Mouse (Mus musculus) MEL (cell line): Measurements from ENCODE around the gene Hccs. TPM values are rescaled to one million over a fixed set of nuclear protein-coding genes. Genes with fewer than 3 reads are reported as not detected.

Source experiments
- DNase-seq: peaks from one replicate; pipeline ENCODE4 v3.0.0; 2011; ENCODE audit warnings: low read depth, low spot score
- H3K27ac ChIP-seq: 2 replicates; pipeline ENCODE4 v1.5.1; 2012; ENCODE audit warnings: low read depth, mild to moderate bottlenecking, control low read depth, low read length, moderate library complexity; ENCODE audit not compliant: control insufficient read depth
- H3K27me3 ChIP-seq, 2 experiments: fragments of 150-350 bp in 1 of 2; sonication (generic) in 1 of 2; 2 replicates each; pipeline ENCODE4 v1.6.1; 2012; ENCODE audit warnings: low read length in 2 of 2, mild to moderate bottlenecking in 2 of 2, improper control_type of control experiment in 1 of 2, moderate library complexity in 1 of 2; ENCODE audit not compliant: insufficient read depth in 2 of 2, control insufficient read depth in 1 of 2
- H3K36me3 ChIP-seq, 2 experiments: 2 replicates each; pipeline ENCODE4 v1.6.1; 2012 to 2014; ENCODE audit warnings: low read length in 2 of 2, improper control_type of control experiment in 1 of 2, inconsistent platforms in 1 of 2, mild to moderate bottlenecking in 1 of 2; ENCODE audit not compliant: insufficient read depth in 2 of 2, control insufficient read depth in 1 of 2
- H3K4me1 ChIP-seq, 2 experiments: fragments of 150-350 bp in 1 of 2; sonication (generic) in 1 of 2; 2 replicates each; pipeline ENCODE4 v1.6.1; 2012; ENCODE audit warnings: low read length in 2 of 2, improper control_type of control experiment in 1 of 2, mild to moderate bottlenecking in 1 of 2; ENCODE audit not compliant: insufficient read depth in 2 of 2, control insufficient read depth in 1 of 2
- H3K4me3 ChIP-seq, 2 experiments: fragments of 150-350 bp in 1 of 2; sonication (generic) in 1 of 2; 2 replicates each; pipeline ENCODE4 v1.5.1; 2012; ENCODE audit warnings: low read depth in 2 of 2, low read length in 2 of 2, mild to moderate bottlenecking in 2 of 2, moderate library complexity in 2 of 2, control low read depth in 1 of 2, improper control_type of control experiment in 1 of 2; ENCODE audit not compliant: control insufficient read depth in 1 of 2, insufficient read depth in 1 of 2
- H3K79me2 ChIP-seq: 2 replicates; pipeline ENCODE4 v1.6.1; 2012; ENCODE audit warnings: mild to moderate bottlenecking, low read length, moderate library complexity; ENCODE audit not compliant: control insufficient read depth, poor library complexity, insufficient read depth
- H3K9ac ChIP-seq: 2 replicates; pipeline ENCODE4 v1.6.1; 2012; ENCODE audit warnings: low read depth, mild to moderate bottlenecking, control low read depth, low read length, moderate library complexity; ENCODE audit not compliant: control insufficient read depth, poor library complexity, severe bottlenecking
- H3K9me3 ChIP-seq: fragments of 150-350 bp; sonication (generic); replicated peaks from 2 replicates; pipeline ENCODE4 v1.6.1; 2012; ENCODE audit warnings: mild to moderate bottlenecking, low read length, improper control_type of control experiment, moderate library complexity; ENCODE audit not compliant: insufficient read depth
- CHD2 ChIP-seq: IDR thresholded peaks from 2 replicates; pipeline ENCODE4 v1.6.1; 2011; ENCODE audit warnings: low read length, improper control_type of control experiment
- ELF1 ChIP-seq: IDR thresholded peaks from 2 replicates; pipeline ENCODE4 v1.6.1; 2014; ENCODE audit warnings: low read depth, mild to moderate bottlenecking, inconsistent platforms, low read length, improper control_type of control experiment, moderate library complexity
- GABPA ChIP-seq: IDR thresholded peaks from 2 replicates; pipeline ENCODE4 v1.6.1; 2012; ENCODE audit warnings: low read depth, mild to moderate bottlenecking, inconsistent platforms, low read length, improper control_type of control experiment, moderate library complexity
- HCFC1 ChIP-seq: IDR thresholded peaks from 2 replicates; pipeline ENCODE4 v1.6.1; 2012; ENCODE audit warnings: low read depth, mild to moderate bottlenecking, inconsistent platforms, low read length, improper control_type of control experiment, moderate library complexity
- JUND ChIP-seq: IDR thresholded peaks from 2 replicates; pipeline ENCODE4 v1.6.1; 2011; ENCODE audit warnings: low read depth, mild to moderate bottlenecking, improper control_type of control experiment, low read length
- MAFK ChIP-seq: IDR thresholded peaks from 2 replicates; pipeline ENCODE4 v1.6.1; 2011; ENCODE audit warnings: low read depth, mild to moderate bottlenecking, low read length, improper control_type of control experiment, borderline replicate concordance
- MAX ChIP-seq: IDR thresholded peaks from 2 replicates; pipeline ENCODE4 v1.6.1; 2011; ENCODE audit warnings: low read length, improper control_type of control experiment
- MAZ ChIP-seq: IDR thresholded peaks from 2 replicates; pipeline ENCODE4 v1.6.1; 2012; ENCODE audit warnings: low read depth, mild to moderate bottlenecking, inconsistent platforms, low read length, improper control_type of control experiment
- MEF2A ChIP-seq: IDR thresholded peaks from 2 replicates; pipeline ENCODE4 v1.6.1; 2014; ENCODE audit warnings: low read depth, mild to moderate bottlenecking, inconsistent platforms, low read length, improper control_type of control experiment; ENCODE audit not compliant: poor library complexity, insufficient replicate concordance, severe bottlenecking; ENCODE audit errors: extremely low read depth
- MYB ChIP-seq: IDR thresholded peaks from 2 replicates; pipeline ENCODE4 v1.6.1; 2011; ENCODE audit warnings: mild to moderate bottlenecking, low read depth, low read length, improper control_type of control experiment
- MYC ChIP-seq: IDR thresholded peaks from 2 replicates; pipeline ENCODE4 v1.6.1; 2011; ENCODE audit warnings: low read depth, mild to moderate bottlenecking, low read length, improper control_type of control experiment, moderate library complexity
- NELFE ChIP-seq: IDR thresholded peaks from 2 replicates; pipeline ENCODE4 v1.6.1; 2011; ENCODE audit warnings: low read depth, low read length, improper control_type of control experiment
- POLR2A ChIP-seq, 2 experiments: IDR thresholded peaks; 2 replicates each; pipeline ENCODE4 v1.6.1; 2011 to 2012; ENCODE audit warnings: low read length in 2 of 2, mild to moderate bottlenecking in 2 of 2, control low read depth in 1 of 2, improper control_type of control experiment in 1 of 2, low read depth in 1 of 2, moderate library complexity in 1 of 2; ENCODE audit not compliant: control insufficient read depth in 1 of 2, insufficient read depth in 1 of 2, poor library complexity in 1 of 2
- POLR2AphosphoS2 ChIP-seq: IDR thresholded peaks from 2 replicates; pipeline ENCODE4 v1.6.1; 2011; ENCODE audit warnings: low read length, improper control_type of control experiment
- RAD21 ChIP-seq: IDR thresholded peaks from 2 replicates; pipeline ENCODE4 v1.6.1; 2011; ENCODE audit warnings: mild to moderate bottlenecking, low read depth, low read length, improper control_type of control experiment
- RCOR1 ChIP-seq: IDR thresholded peaks from 2 replicates; pipeline ENCODE4 v1.6.1; 2012; ENCODE audit warnings: low read depth, mild to moderate bottlenecking, inconsistent platforms, low read length, improper control_type of control experiment
- SMC3 ChIP-seq: IDR thresholded peaks from 2 replicates; pipeline ENCODE4 v1.6.1; 2011; ENCODE audit warnings: low read depth, low read length, improper control_type of control experiment
- UBTF ChIP-seq: IDR thresholded peaks from 2 replicates; pipeline ENCODE4 v1.6.1; 2012; ENCODE audit warnings: low read depth, mild to moderate bottlenecking, inconsistent platforms, low read length, improper control_type of control experiment, moderate library complexity, borderline replicate concordance; ENCODE audit not compliant: insufficient read depth
- USF1 ChIP-seq: IDR thresholded peaks from 2 replicates; pipeline ENCODE4 v1.6.1; 2014; ENCODE audit warnings: low read depth, mild to moderate bottlenecking, inconsistent platforms, low read length, improper control_type of control experiment, moderate library complexity
- USF2 ChIP-seq, 2 experiments: IDR thresholded peaks; 2 replicates each; pipeline ENCODE4 v1.6.1; 2011 to 2012; ENCODE audit warnings: improper control_type of control experiment in 2 of 2, low read length in 2 of 2, borderline replicate concordance in 1 of 2, inconsistent platforms in 1 of 2, low read depth in 1 of 2, mild to moderate bottlenecking in 1 of 2; ENCODE audit not compliant: insufficient read depth in 1 of 2
- polyA plus RNA-seq, 2 experiments: library from polyadenylated mRNA; stranded (reverse) in 1 of 2; unstranded in 1 of 2; fragments of >175 nt in 1 of 2; fragments of >200 nt in 1 of 2; gene quantifications; 2 replicates each; pipeline versions ENCODE4 v1.2.1 to v1.2.4; 2012; ENCODE audit warnings: low replicate concordance in 2 of 2, low read depth in 1 of 2; ENCODE audit not compliant: insufficient read length in 2 of 2, insufficient read depth in 1 of 2, missing spikeins in 1 of 2
- total RNA-seq: library from RNA; depleted of rRNA; stranded (reverse); fragments of 300-350 nt; gene quantifications from 2 replicates; pipeline ENCODE4 v1.2.3, GENCODE M21; 2012

Hccs gene
- total and polyA plus RNA-seq, 3 experiments: 67.0 to 70.5 TPM; not detected in 1

DNA sequence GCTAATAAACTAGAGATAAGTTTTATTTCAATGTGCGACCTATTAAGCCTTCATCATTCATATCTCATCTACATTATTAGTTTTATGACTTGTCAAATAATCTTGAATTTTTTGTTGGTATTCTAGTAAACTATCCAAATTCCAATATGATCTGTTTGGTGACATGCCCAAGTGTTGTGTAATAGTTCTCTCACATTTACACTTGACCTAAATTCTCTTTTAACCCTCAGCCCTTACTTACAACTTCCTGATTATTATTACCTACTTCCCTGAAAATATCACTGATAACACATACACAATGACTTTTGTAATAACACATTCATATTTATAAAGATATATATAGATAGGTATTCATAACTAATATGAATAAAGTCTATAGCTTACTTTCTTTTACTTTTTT is 64.3 kb downstream of the Hccs start:
- H3K27ac ChIP-seq: no peak overlapping the region
- no peaks in the 10 kb centered on the region for H3K27me3 ChIP-seq
- no peak overlapping the region for H3K4me3 ChIP-seq
- no peak overlapping the region for H3K9ac ChIP-seq
- DNase-seq: no peak
- no peaks in the 10 kb centered on the region for H3K9me3 ChIP-seq
- no peaks in the 10 kb centered on the region for H3K4me1 ChIP-seq
- H3K79me2 ChIP-seq: no peaks in the 10 kb centered on the region
- H3K36me3 ChIP-seq: no peaks in the 10 kb centered on the region
- TF ChIP-seq MAFK: no peak
- TF ChIP-seq MYB: no peak
- TF ChIP-seq CHD2: no peak
- no peak for TF ChIP-seq RCOR1
- no peak for TF ChIP-seq GABPA
- TF ChIP-seq JUND: no peak
- TF ChIP-seq HCFC1: no peak
- no peak for TF ChIP-seq POLR2AphosphoS2
- TF ChIP-seq ELF1: no peak
- no peak for TF ChIP-seq MAX
- TF ChIP-seq MYC: no peak
- no peak for TF ChIP-seq NELFE
- no peak for TF ChIP-seq UBTF
- TF ChIP-seq SMC3: no peak
- no peak for TF ChIP-seq RAD21

DNA sequence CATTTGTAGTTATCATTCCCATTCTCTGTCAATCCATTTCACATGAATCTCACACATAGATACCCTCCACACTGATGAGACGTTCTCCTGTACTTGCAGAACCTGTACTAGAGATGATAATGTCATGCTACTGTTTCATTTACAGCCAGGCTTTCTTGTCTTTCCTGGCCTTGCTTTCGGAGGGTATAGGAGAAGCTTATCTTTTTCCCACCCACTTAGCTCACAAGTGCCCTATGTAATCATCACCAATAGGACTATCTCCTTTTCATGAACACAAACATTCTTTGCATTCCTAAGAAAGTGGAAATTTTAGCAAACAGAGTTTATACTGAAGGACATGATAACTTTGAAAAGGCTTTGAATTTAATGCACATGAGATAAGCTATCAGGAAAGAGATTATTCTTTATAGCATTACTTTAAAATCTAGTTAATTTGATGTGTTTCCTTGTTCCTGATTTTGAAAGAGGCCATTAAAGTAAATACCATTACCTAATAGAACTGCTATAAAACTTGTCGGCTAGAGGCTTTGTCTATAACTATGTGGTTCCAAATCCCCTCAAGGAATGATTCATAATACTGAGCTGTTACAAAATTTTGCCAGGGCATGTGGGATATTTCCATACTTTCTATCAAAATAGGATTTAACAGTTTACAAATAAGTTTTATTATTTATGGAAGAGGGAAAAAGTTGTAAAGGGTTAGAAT is 97.7 kb downstream of the Hccs start:
- Histone ChIP-seq H3K79me2 (no peaks in the 10 kb centered on the region), H3K27me3 (no peaks in the 10 kb centered on the region), H3K36me3 (peaks cover 0 to 21% of the 10 kb centered on the region in 2 experiments; a peak in 2 of 4 replicates)
- no peak for DNase-seq
- TF ChIP-seq GABPA (no peak), NELFE (no peak), MAZ (no peak), POLR2AphosphoS2 (no peak), RCOR1 (no peak), CHD2 (no peak), POLR2A (IDR thresholded peaks at IDR 0.05; ENCODE audit: control insufficient read depth in 1 of 2, insufficient read depth in 1 of 2, low read depth in 1 of 2, low read length in 2 of 2, poor library complexity in 1 of 2) (no peak), MAFK (no peak), MEF2A (no peak), ELF1 (no peak), JUND (no peak), MAX (no peak), MYB (no peak), USF2 (IDR thresholded peaks at IDR 0.05; ENCODE audit: borderline replicate concordance in 1 of 2, insufficient read depth in 1 of 2, low read depth in 1 of 2, low read length in 2 of 2) (no peak), USF1 (no peak), UBTF (no peak)
- TF ChIP-seq, all 39 proteins: peak for 0
- H3K27ac ChIP-seq: no peak overlapping the region
- H3K9me3 ChIP-seq: no peaks in the 10 kb centered on the region
- peaks cover 5 to 8% of the 10 kb centered on the region in 2 experiments for H3K4me1 ChIP-seq
- H3K9ac ChIP-seq: no peak overlapping the region
- H3K4me3 ChIP-seq: no peak overlapping the region
